Mouse (Mus musculus) G1E (cell line): ENCODE results near the gene Amer3. TPM values are rescaled to one million over a fixed set of nuclear protein-coding genes. Genes with fewer than 3 reads are reported as not detected.

Source experiments
- ATAC-seq: 2 replicates; pipeline ENCODE4 v1.8.0; 2016; ENCODE audit warnings: mild to moderate bottlenecking; ENCODE audit not compliant: insufficient number of reproducible peaks, poor library complexity, low FRiP score, severe bottlenecking; ENCODE audit errors: extremely low read depth
- DNase-seq: peaks from one replicate; pipeline ENCODE4 v3.0.0; 2012; ENCODE audit warnings: low spot score
- H3K27me3 ChIP-seq: 2 replicates; pipeline ENCODE4 v1.6.1; 2012; ENCODE audit warnings: mild to moderate bottlenecking, low read length, inconsistent platforms; ENCODE audit not compliant: insufficient read depth
- H3K36me3 ChIP-seq: replicated peaks from 2 replicates; pipeline ENCODE3; 2012; ENCODE audit warnings: mild to moderate bottlenecking, inconsistent platforms
- H3K4me1 ChIP-seq: 2 replicates; pipeline ENCODE4 v1.6.1; 2012; ENCODE audit warnings: low read depth, low read length, inconsistent platforms, mixed read lengths; ENCODE audit not compliant: insufficient read depth
- H3K4me3 ChIP-seq: 2 replicates; pipeline ENCODE4 v1.5.1; 2012; ENCODE audit warnings: low read depth, mild to moderate bottlenecking, inconsistent platforms, low read length, moderate library complexity, mixed read lengths
- H3K9me3 ChIP-seq: replicated peaks from 2 replicates; pipeline ENCODE4 v1.6.1; 2012; ENCODE audit warnings: inconsistent platforms
- CTCF ChIP-seq: IDR thresholded peaks from 2 replicates; pipeline ENCODE4 v1.5.1; 2012; ENCODE audit warnings: low read depth, low read length, inconsistent platforms, mixed read lengths
- GATA1 ChIP-seq: IDR thresholded peaks from 2 replicates; pipeline ENCODE4 v1.6.1; 2012; ENCODE audit warnings: borderline replicate concordance, low read length, inconsistent platforms, mixed read lengths
- GATA2 ChIP-seq: IDR thresholded peaks from 2 replicates; pipeline ENCODE4 v1.6.1; 2012; ENCODE audit warnings: low read depth, low read length, inconsistent platforms, borderline replicate concordance
- POLR2AphosphoS5 ChIP-seq: IDR thresholded peaks from 2 replicates; pipeline ENCODE4 v1.6.1; 2012; ENCODE audit warnings: low read depth, low read length, inconsistent platforms; ENCODE audit not compliant: insufficient replicate concordance
- TAL1 ChIP-seq: conservative IDR thresholded peaks from 2 replicates; pipeline ENCODE4 v1.6.1; 2012; ENCODE audit warnings: low read depth, low read length, inconsistent platforms, mixed read lengths
- polyA plus RNA-seq: library from polyadenylated mRNA; stranded (reverse); fragments of >175 nt; gene quantifications from 2 replicates; pipeline ENCODE4 v1.2.3, GENCODE M21; 2012
- total RNA-seq, 2 experiments: library from RNA; stranded (forward) in 1 of 2; stranded (reverse) in 1 of 2; fragments of 200-1000 nt in 1 of 2; fragments of >200 nt in 1 of 2; fragmentation: Nextera tagmentation in 1 of 2; gene quantifications; 2 replicates each; pipeline ENCODE4 v1.2.3; 2014 to 2017

Gene Amer3
- total and polyA plus RNA-seq, 3 experiments = 0.05 TPM; not detected in 2

- ATAC-seq (no peak), DNase-seq (no peak)
- TF ChIP-seq POLR2AphosphoS5 (no peak), GATA2 (no peak), TAL1 (no peak)
- Histone ChIP-seq H3K4me1 (no peaks in the 10 kb centered on the region), H3K4me3 (no peak overlapping the region), H3K27me3 (peaks cover 13% of the 10 kb centered on the region), H3K9me3 (no peaks in the 10 kb centered on the region), H3K36me3 (no peaks in the 10 kb centered on the region)
These were observed 25.8 kb upstream of the Amer3 start for GRCm38 (mm10) chr1:34553690-34554089.

GRCm38 (mm10) chr1:34554275-34554674, 25.2 kb upstream of the Amer3 start:
- Histone ChIP-seq H3K36me3 (no peaks in the 10 kb centered on the region), H3K9me3 (no peaks in the 10 kb centered on the region), H3K4me3 (no peak overlapping the region), H3K4me1 (no peaks in the 10 kb centered on the region), H3K27me3 (peaks cover 13% of the 10 kb centered on the region)
- ATAC-seq (no peak), DNase-seq (no peak)
- no peak for TF ChIP-seq GATA1
- no peak for TF ChIP-seq POLR2AphosphoS5
- no peak for TF ChIP-seq TAL1
- no peak for TF ChIP-seq CTCF
- TF ChIP-seq GATA2 = no peak

- peaks cover 11% of the 10 kb centered on the region; the same call in 1 of the 2 replicates for H3K27me3 ChIP-seq
- H3K4me3 ChIP-seq = no peak within 1 kb of the TSS
- TF ChIP-seq POLR2AphosphoS5 (no peak), GATA1 (no peak), GATA2 (no peak), CTCF (no peak), TAL1 (no peak)
- no peaks in the 10 kb centered on the region for H3K4me1 ChIP-seq
- ATAC-seq (no peak), DNase-seq (no peak)
- H3K9me3 ChIP-seq = no peaks in the 10 kb centered on the region
- no peaks in the 10 kb centered on the region for H3K36me3 ChIP-seq
These were observed 18.6 kb upstream of the Amer3 start, which contains the start of gene Prss40 for GRCm38 (mm10) chr1:34560843-34561242. TSS of gene Prss40 (minus strand) at chr1:34560943.

- no peaks in the 10 kb centered on the region for H3K9me3 ChIP-seq
- H3K27me3 ChIP-seq = peaks cover 8% of the 10 kb centered on the region; the same call in 1 of the 2 replicates
- DNase-seq = no peak
- no peak overlapping the region for H3K4me3 ChIP-seq
- no peak for ATAC-seq
- H3K36me3 ChIP-seq = no peaks in the 10 kb centered on the region
- no peaks in the 10 kb centered on the region for H3K4me1 ChIP-seq
- TF ChIP-seq GATA2 (no peak), CTCF (no peak), GATA1 (no peak), POLR2AphosphoS5 (no peak), TAL1 (no peak)
These were observed 14.9 kb upstream of the Amer3 start for GRCm38 (mm10) chr1:34564383-34565045.

GRCm38 (mm10) chr1:34568120-34568519, 11.3 kb upstream of the Amer3 start:
- DNase-seq = no peak
- ATAC-seq = no peak
- TF ChIP-seq GATA2 (no peak), TAL1 (no peak), POLR2AphosphoS5 (no peak), CTCF (no peak), GATA1 (no peak)
- no peaks in the 10 kb centered on the region for H3K36me3 ChIP-seq
- H3K4me3 ChIP-seq = no peak overlapping the region
- no peaks in the 10 kb centered on the region for H3K4me1 ChIP-seq
- H3K9me3 ChIP-seq = no peaks in the 10 kb centered on the region
- 0 out of 2 replicates have a peak, but pooled peaks cover 2% of the 10 kb centered on the region for H3K27me3 ChIP-seq

- no peak for ATAC-seq
- Histone ChIP-seq H3K4me3 (no peak overlapping the region), H3K36me3 (no peaks in the 10 kb centered on the region), H3K4me1 (no peaks in the 10 kb centered on the region), H3K9me3 (no peaks in the 10 kb centered on the region), H3K27me3 (0 out of 2 replicates have a peak, but pooled peaks cover 2% of the 10 kb centered on the region)
- TF ChIP-seq GATA2 (no peak), TAL1 (no peak), CTCF (no peak), GATA1 (no peak), POLR2AphosphoS5 (no peak)
- no peak for DNase-seq
These were observed 9.6 kb upstream of the Amer3 start for GRCm38 (mm10) chr1:34569876-34570275.

- ATAC-seq = no peak
- Histone ChIP-seq H3K4me1 (no peaks in the 10 kb centered on the region), H3K27me3 (0 out of 2 replicates have a peak, but pooled peaks cover 2% of the 10 kb centered on the region), H3K4me3 (no peak overlapping the region), H3K9me3 (no peaks in the 10 kb centered on the region), H3K36me3 (no peaks in the 10 kb centered on the region)
- no peak for DNase-seq
- TF ChIP-seq POLR2AphosphoS5 (no peak), GATA2 (no peak), TAL1 (no peak), GATA1 (no peak), CTCF (no peak)
These were observed 8.0 kb upstream of the Amer3 start for GRCm38 (mm10) chr1:34571431-34571830.
